Mouse (Mus musculus): ENCODE results near the gene Prss48.

Prss48 gene

GRCm38 (mm10) chr3:85950914-85951313, 51.4 kb downstream of the Prss48 start:
- DNase-seq (ENCODE audit: low read depth, low spot score), result no peak
